Mouse (Mus musculus) left cerebral cortex, postnatal 36 days (tissue): ENCODE measurements around the gene Esyt1. TPM values are rescaled to one million over a fixed set of nuclear protein-coding genes. Genes with fewer than 3 reads are reported as not detected.
"Not testable (repeated sequence)": the region's sequence is repeated elsewhere in the genome, so short reads cannot be mapped to it uniquely, and the experiment has no call there.

Source experiments
- DNase-seq, 2 experiments: peaks; one replicate each; pipeline ENCODE4 v3.0.0; 2021 to 2022; ENCODE audit warnings: low spot score in 2 of 2, mixed read lengths in 1 of 2
- intact Hi-C: fragments of 180-260 bp; cut with DNase I; formaldehyde crosslinking; loops from one replicate; pipeline ENCODE4 v1.15.1; 2025
- total RNA-seq, 2 experiments: library from RNA; stranded (reverse); gene quantifications; 2 replicates each; pipeline ENCODE4 v1.2.3; 2021

The Esyt1 gene
- total RNA-seq, result 1 to 10 TPM; 8.5 to 9.0 TPM

DNA sequence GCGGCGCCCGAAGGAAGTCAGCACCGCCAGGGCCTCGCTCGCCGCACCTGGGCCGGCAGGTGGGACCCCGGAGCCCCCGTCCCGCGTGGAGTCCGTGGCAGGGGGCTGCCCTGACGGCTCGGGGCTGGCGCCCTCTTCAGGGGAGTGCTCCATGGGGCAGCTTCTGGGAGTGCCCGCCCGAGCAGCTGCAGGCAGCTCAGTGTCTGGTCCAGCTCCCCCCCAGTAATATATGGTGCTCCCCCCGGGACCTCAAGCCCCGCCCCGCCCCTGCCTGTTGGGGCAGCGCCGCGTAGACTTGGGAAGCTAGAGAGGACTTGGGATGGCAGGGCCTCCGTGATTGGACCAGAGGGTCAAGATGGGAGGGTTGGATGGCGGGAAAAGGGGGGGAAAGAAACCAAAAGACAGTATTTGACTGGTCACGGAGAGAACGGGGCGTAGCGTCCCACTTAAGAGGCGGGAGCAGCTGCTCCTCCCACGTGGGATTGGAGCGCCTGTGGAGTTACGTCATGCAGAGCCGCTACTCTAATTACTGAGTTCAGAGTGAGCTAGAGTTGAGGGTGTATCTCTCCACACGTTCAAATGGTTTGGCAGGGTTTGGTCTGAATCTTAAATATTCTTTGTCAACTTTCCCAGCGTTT lies at the start of gene Esyt1:
TSS of gene Esyt1 (minus strand) at position 201 of the 638 bp plus-strand sequence.
- intact Hi-C loops, result no loop called here
- DNase-seq, result peak; percentile 86 to 87

DNA sequence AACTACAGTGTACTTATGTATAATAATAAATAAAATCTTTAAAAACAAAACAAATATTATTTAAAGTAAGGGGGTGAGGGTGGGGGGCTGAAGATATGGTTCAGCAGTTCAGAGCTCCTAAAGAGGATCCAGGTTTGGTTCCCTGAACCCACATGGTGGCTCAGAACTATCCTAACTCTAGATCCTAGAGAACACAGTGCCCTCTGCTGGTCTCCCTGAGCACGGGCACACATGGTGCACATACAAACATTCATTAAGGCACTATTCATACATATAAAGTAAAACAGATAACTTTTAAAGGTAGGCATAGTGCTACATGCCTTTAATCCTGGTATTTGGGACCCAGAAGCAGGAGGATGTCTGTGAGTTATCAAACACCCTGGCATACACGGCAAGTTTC lies 49.4 kb upstream of the Esyt1 start:
- intact Hi-C loops, result no loop called here

GRCm38 (mm10) chr10:128565788-128566531 lies 40.3 kb upstream of the Esyt1 start, which contains the start of gene Pa2g4:
Pa2g4 (minus strand) TSS chr10:128565987.
- peak; percentile 99 for DNase-seq
- intact Hi-C loops, result loop anchor here (1.0 to 5.0 kb wide), 4 partner anchors 17 to 106 kb away; partner anchors contain the start of genes Rpl41, Rps26 and Suox

More for the DNA sequence above, 49.4 kb upstream of the Esyt1 start:
- DNase-seq, result no peak

GRCm38 (mm10) chr10:128565206-128565787 lies 39.6 kb upstream of the Esyt1 start:
- no peak for DNase-seq
- intact Hi-C loops, result loop anchor here (5.0 kb wide), 3 partner anchors 47 to 107 kb away; partner anchors contain the start of genes Rps26 and Suox

- DNase-seq, result no peak
- intact Hi-C loops, result no loop called here
Measured at GRCm38 (mm10) chr10:128563544-128563943, 37.9 kb upstream of the Esyt1 start.

GRCm38 (mm10) chr10:128556963-128557362 lies 31.3 kb upstream of the Esyt1 start:
- no peak for DNase-seq
- intact Hi-C loops, result no loop called here

- no peak for DNase-seq
- intact Hi-C loops, result no loop called here
Measured at GRCm38 (mm10) chr10:128556286-128556685, 30.6 kb upstream of the Esyt1 start.

DNA sequence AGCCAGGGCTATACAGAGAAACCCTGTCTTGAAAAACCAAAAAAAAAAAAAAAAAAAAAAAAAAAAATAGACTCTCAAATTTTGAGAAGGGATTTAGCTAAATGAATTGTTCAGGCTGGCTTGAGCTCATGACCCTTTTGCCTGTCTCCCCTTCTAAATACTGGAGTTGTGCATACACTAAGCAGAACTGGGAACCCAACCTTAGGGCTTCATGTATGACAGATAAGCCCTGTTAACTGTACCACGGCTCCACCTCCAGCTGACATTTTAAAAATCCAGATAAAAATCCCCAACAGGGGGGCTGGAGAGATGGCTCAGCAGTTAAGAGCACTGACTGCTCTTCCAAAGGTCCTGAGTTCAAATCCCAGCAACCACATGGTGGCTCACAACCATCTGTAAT lies 29.9 kb upstream of the Esyt1 start:
- DNase-seq, intact Hi-C loops: not testable (repeated sequence)

DNA sequence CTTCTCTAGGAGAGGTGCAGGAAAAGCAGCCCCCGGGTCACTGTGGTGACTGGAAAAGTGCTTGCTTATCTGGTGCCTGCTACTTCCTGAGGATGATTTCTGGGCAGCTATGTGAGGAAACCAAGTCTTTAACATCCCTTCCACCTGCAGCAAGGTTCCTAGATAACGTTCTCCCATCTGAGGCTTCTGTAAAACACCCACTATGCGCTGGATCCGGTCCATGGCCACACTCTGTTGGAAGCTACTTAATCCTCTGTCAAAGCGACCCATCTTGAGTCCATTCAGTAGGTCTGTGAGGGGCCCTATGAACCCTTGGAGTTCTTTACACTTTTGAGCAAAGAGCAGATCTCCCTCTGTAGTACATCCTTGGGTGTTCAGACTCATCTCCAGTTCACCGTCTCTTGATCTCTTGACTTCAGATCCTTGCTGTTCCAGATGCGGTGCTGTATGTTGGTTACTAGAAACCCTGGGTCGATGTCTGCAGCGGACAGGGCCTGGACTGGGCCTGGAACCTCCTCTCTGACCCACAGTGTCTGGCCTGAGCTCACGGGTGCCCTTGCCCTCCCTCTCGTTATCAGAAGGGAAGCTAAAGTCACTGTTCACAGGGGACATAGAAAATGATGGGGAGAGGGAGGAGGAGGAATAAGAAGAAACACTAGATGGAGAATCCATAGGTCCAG lies 24.6 kb upstream of the Esyt1 start:
- DNase-seq, intact Hi-C loops: not testable (repeated sequence)

DNA sequence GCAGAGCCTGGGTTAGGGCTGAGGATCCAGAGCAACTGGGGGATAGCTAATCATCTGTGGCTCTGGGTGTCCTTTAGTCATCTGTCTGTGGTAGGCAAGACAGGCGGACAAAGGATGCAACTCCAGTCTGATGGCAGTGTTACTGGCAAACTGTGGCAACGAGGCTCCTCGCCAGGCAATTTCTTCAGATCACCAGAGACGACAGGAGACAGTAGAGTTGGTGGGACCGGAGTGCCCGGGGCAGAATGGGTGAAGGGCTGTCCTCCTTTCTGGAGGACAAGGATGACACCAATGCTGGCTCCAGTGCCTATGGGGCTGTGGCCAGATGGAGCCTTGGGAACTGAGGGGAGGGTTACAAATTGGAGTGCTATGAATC lies 24.0 kb upstream of the Esyt1 start:
- not testable (repeated sequence) for DNase-seq
- intact Hi-C loops, result loop anchor here (1.0 to 5.0 kb wide), 4 partner anchors 17 to 123 kb away; partner anchors contain the start of genes Myl6, Rps26 and Suox

GRCm38 (mm10) chr10:128548947-128549681 lies 23.4 kb upstream of the Esyt1 start, which contains the start of gene Rpl41:
Rpl41 (minus strand) TSS chr10:128549305.
- peak; percentile 88 to 90 for DNase-seq
- intact Hi-C loops, result loop anchor here (1.0 to 5.0 kb wide), 4 partner anchors 17 to 123 kb away; partner anchors contain the start of genes Myl6, Rps26 and Suox

DNA sequence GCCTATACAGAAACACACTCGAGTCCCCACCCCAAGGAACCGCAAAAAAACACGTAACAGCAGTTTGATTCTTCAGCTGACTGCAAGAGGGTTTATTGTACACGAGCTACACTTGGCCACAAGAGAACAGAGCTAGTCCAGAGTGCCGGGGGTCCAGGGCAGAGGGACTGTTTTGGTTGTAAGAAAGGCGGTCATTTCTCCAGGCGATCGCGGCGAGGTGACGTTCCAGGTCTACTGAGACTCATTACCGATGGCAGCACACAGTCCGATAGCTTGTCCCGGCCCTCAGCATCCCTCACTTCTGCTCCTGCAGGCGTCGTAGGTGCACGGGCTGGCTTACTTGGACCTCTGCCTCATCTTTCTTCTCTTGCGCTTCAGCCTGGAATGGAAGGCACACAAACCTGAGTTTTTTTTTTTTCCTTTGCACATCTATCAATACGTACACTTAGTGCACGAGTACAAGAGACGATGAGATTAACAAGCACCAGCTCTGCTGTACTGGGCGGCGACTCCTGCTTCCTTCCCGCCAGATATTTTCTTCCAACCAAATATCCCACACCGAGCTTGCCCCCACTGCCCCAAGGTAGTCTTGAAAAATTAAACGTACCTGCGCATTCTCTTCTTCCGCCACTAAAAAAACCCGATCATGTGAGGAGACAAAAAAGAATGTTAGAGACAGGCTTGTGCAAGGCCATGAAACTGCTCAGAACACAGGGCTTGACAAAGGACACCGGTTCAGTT lies 22.6 kb upstream of the Esyt1 start:
- intact Hi-C loops, result loop anchor here (5.0 kb wide), 3 partner anchors 56 to 124 kb away; partner anchors contain the start of genes Myl6, Rps26 and Suox
- DNase-seq, result peak in 1 of 2 experiments; percentile 22

DNA sequence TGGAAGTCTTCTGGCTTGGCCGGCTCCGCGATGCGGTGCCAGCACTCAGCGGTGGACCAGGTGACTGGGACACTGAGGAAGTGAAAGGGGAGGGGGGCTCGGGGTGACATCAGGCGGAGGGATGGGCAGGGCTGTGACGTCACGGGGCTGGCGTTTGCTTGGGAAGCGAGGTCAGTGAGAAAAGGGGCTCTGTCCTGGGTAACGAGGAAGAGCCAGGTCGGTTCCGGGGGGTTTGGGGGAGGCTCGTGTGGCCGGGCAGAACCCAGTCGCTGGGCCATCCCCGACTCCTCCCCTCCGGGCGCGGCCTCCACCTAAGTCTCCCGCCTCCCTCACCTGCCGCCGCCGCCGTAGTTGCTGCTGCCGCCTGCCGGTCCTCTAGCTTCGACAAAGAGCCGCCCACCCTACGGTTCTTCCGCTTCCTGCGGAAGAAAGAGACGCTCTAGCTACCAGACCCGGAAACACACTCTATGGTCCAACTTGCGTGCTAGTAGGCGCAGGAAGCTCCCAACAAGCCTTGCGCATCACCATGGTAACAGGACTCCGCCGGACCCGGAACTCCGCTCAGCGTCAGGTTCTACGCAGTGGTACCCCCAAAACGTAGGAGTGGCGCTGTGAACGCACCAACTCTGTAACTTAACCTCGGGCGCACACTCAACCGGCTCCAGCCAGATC lies 21.8 kb upstream of the Esyt1 start, which contains the start of gene Zc3h10:
TSS of gene Zc3h10 (minus strand) at position 414 of the 672 bp plus-strand sequence.
- intact Hi-C loops, result loop anchor here (5.0 kb wide), 3 partner anchors 55 to 125 kb away; partner anchors contain the start of genes Myl6, Rps26 and Suox
- peak; percentile 96 to 97 for DNase-seq

DNA sequence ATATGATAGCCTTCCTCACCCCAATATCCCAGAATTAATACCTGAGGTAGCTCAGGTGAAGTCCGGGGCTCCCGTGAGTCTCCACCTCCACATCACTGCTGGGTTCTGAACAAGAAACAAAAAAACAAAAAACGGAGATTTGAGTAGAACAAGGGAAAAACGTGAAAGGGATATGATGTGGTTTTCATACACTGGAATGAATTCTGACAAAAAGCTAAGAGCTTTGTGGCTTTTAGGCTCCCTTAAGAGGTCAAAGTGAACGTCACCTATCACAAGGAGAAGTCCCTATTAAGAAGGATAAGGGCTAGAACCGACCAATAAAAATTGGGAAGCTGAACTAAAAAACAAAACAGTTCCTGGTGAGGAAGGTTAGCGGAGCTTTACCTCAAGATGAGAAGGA lies 21.1 kb upstream of the Esyt1 start:
- intact Hi-C loops, result loop anchor here (5.0 kb wide), 3 partner anchors 54 to 126 kb away; partner anchors contain the start of genes Myl6, Rps26 and Suox
- no peak for DNase-seq

- intact Hi-C loops, result loop anchor here (5.0 kb wide), 3 partner anchors 54 to 126 kb away; partner anchors contain the start of genes Myl6, Rps26 and Suox
- DNase-seq, result no peak
Measured at GRCm38 (mm10) chr10:128546361-128546760, 20.7 kb upstream of the Esyt1 start.

- intact Hi-C loops, result loop anchor here (5.0 kb wide), 3 partner anchors 53 to 127 kb away; partner anchors contain the start of genes Myl6, Rps26 and Suox
- no peak for DNase-seq
Measured at GRCm38 (mm10) chr10:128545570-128545898, 19.9 kb upstream of the Esyt1 start.
